Mouse (Mus musculus) ES-E14 (cell line): Measurements from ENCODE around the gene Rps10.

Experiments
- CHD2 ChIP-seq: IDR thresholded peaks from 2 replicates; pipeline ENCODE4 v1.6.1; 2014; ENCODE audit warnings: mild to moderate bottlenecking, low read depth, low read length, inconsistent platforms
- HCFC1 ChIP-seq: IDR thresholded peaks from 2 replicates; pipeline ENCODE4 v1.6.1; 2012; ENCODE audit warnings: low read length, inconsistent platforms, borderline replicate concordance; ENCODE audit not compliant: insufficient read depth
- MAFK ChIP-seq: IDR thresholded peaks from 2 replicates; pipeline ENCODE4 v1.6.1; 2014; ENCODE audit warnings: mild to moderate bottlenecking, low read depth, low read length, inconsistent platforms; ENCODE audit not compliant: insufficient read depth
- ZC3H11A ChIP-seq: IDR thresholded peaks from 2 replicates; pipeline ENCODE4 v1.6.1; 2012; ENCODE audit warnings: low read depth, mild to moderate bottlenecking, inconsistent platforms, low read length, borderline replicate concordance
- ZNF384 ChIP-seq: IDR thresholded peaks from 2 replicates; pipeline ENCODE4 v1.6.1; 2012; ENCODE audit warnings: low read depth, low read length, inconsistent platforms

DNA sequence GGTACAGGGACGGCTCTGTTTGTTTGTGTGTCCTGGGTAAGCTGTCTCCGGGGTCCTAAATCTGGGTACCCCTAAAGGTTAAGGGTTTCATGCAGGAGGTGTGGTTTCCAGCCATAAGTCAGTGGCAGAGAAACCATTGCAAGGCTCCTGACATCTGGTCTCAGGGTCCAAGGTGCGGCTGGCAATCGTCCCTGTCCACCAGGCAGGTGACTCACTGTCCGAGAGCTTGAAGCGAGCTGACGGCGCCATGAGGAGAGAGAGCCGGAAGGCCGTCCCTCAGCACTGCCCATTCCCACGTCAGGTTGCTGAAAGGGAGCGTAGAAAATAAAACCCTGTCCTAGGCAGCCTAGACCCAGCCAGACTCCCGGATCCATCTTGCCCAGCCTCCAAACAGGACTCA, 14.1 kb upstream of the Rps10 start:
- TF ChIP-seq ZC3H11A: no peak
- no peak for TF ChIP-seq ZNF384
- no peak for TF ChIP-seq CHD2
- TF ChIP-seq HCFC1: no peak
- TF ChIP-seq MAFK: no peak
